ENCODE assay signal across 26 mouse cellular contexts in genomic region chr3:137851196-137851595, GRCm38 (mm10). TPM values are rescaled to one million over a fixed set of nuclear protein-coding genes. Genes with fewer than 3 reads are reported as not detected.
DNase-seq lines count a peak whose midpoint lies in the region; ATAC-seq and TF ChIP-seq lines count a peak whose summit lies in the region.
"Had no signal": no experiment of that assay in that cellular context is flagged by ENCODE, and none has a peak within 500 bp of the region (broad histone marks: within the 10 kb centered on the region; RNA-seq: fewer than 3 reads in every experiment).

No protein-coding gene starts in this region.

- no peak for TF ChIP-seq POLR2A in embryonic fibroblast, embryonic 13.5 days (IDR thresholded peaks at IDR 0.05; ENCODE audit: low read depth, low read length)

- DNase-seq in heart, adult 11 months, result peak; percentile 22
- no peak for DNase-seq in heart, postnatal 25 days (ENCODE audit: low spot score)
- no peak for DNase-seq in liver, postnatal 0 days
- DNase-seq in liver (no peak), ES-E14 (ENCODE audit: low read depth, low spot score) (no peak)
- DNase-seq in thymus, adult 18-20 months, result no peak
- DNase-seq: adrenal gland, postnatal 25 days; cerebellum, adult 11-12 months; cerebellum, adult 9-11 months; embryo, embryonic 11 days; gastrocnemius, adult 2 months; heart, postnatal 36 days; kidney, adult 11 months; kidney, postnatal 14 days; layer of hippocampus, postnatal 36 days; lung, adult 18-20 months; lung, postnatal 10 days; thymus, postnatal 25 days had no signal

- no peak overlapping the region for H3K9ac ChIP-seq in liver, postnatal 0 days (replicated peaks)
- no peak overlapping the region for H3K9ac ChIP-seq in ES-E14 (ENCODE audit: insufficient read depth, low read depth, low read length, poor library complexity, severe bottlenecking)
- H3K9ac ChIP-seq: embryonic facial prominence, embryonic 12.5 days; forebrain, embryonic 15.5 days; hindbrain, embryonic 12.5 days; neural tube, embryonic 13.5 days had no signal

- H3K4me3 ChIP-seq in liver, postnatal 0 days (ENCODE audit: low read depth, low read length), result no peak overlapping the region
- H3K4me3 ChIP-seq in ES-E14 (ENCODE audit: insufficient read depth in 1 of 2, low read depth in 1 of 2, low read length in 2 of 2, poor library complexity in 1 of 2, severe bottlenecking in 1 of 2), result no peak overlapping the region
- no peak overlapping the region for H3K4me3 ChIP-seq in embryonic fibroblast, embryonic 13.5 days (ENCODE audit: insufficient read depth, low read length)
- H3K4me3 ChIP-seq: embryonic facial prominence, embryonic 12.5 days; forebrain, embryonic 10.5 days; forebrain, embryonic 15.5 days; gastrocnemius, adult 2 months; hindbrain, embryonic 12.5 days; neural tube, embryonic 13.5 days had no signal

- intact Hi-C loops in heart, postnatal 25 days (cut with DNase I), result no loop called here

- H3K4me2 ChIP-seq in liver, postnatal 0 days (ENCODE audit: low read depth, low read length), result no peak overlapping the region
- H3K4me2 ChIP-seq: embryonic facial prominence, embryonic 12.5 days; forebrain, embryonic 15.5 days; hindbrain, embryonic 12.5 days; midbrain, embryonic 11.5 days; neural tube, embryonic 13.5 days had no signal

- H3K27me3 ChIP-seq in liver, postnatal 0 days (ENCODE audit: insufficient read depth, low read length), result no peaks in the 10 kb centered on the region
- H3K27me3 ChIP-seq: embryonic facial prominence, embryonic 12.5 days; forebrain, embryonic 15.5 days; hindbrain, embryonic 12.5 days; neural tube, embryonic 13.5 days had no signal

- WGBS in liver, postnatal 0 days (ENCODE audit: insufficient replicate concordance), result 80% methylated on average over 2 of the region's 2 CpGs

- H3K27ac ChIP-seq in liver, postnatal 0 days (ENCODE audit: low read depth), result no peak overlapping the region
- no peak overlapping the region for H3K27ac ChIP-seq in ES-E14 (ENCODE audit: insufficient read depth, low read depth, low read length, poor library complexity, severe bottlenecking)
- no peak overlapping the region for H3K27ac ChIP-seq in embryonic fibroblast, embryonic 13.5 days (ENCODE audit: insufficient read depth, low read length)
- H3K27ac ChIP-seq: embryonic facial prominence, embryonic 12.5 days; forebrain, embryonic 10.5 days; forebrain, embryonic 15.5 days; gastrocnemius, adult 2 months; hindbrain, embryonic 12.5 days; neural tube, embryonic 13.5 days had no signal

- no peaks in the 10 kb centered on the region for H3K9me3 ChIP-seq in liver, postnatal 0 days (ENCODE audit: low read length)
- no peaks in the 10 kb centered on the region for H3K9me3 ChIP-seq in ES-E14 (ENCODE audit: control insufficient read depth, insufficient read depth, low read depth, low read length)
- H3K9me3 ChIP-seq: embryonic facial prominence, embryonic 12.5 days; forebrain, embryonic 10.5 days; forebrain, embryonic 15.5 days; hindbrain, embryonic 12.5 days; neural tube, embryonic 13.5 days had no signal

- ATAC-seq in liver, postnatal 0 days, result no peak
- ATAC-seq in megakaryocyte, adult 5-6 weeks (ENCODE audit: poor library complexity, severe bottlenecking), result no peak
- ATAC-seq: forebrain, embryonic 15.5 days had no signal

- peak; percentile 22; the same call in 1 of the 2 replicates for TF ChIP-seq CTCF in liver, postnatal 0 days (IDR thresholded peaks at IDR 0.05; ENCODE audit: low read depth)
- TF ChIP-seq CTCF in embryonic fibroblast, embryonic 13.5 days (IDR thresholded peaks at IDR 0.05; ENCODE audit: borderline replicate concordance, insufficient read depth, low read length), result peak; percentile 23; the same call in 1 of the 2 replicates

- H3K36me3 ChIP-seq in liver, postnatal 0 days (replicated peaks; ENCODE audit: insufficient read depth, low read length), result no peaks in the 10 kb centered on the region
- H3K36me3 ChIP-seq in ES-E14 (ENCODE audit: control insufficient read depth, insufficient read depth, low read length, poor library complexity, severe bottlenecking), result no peaks in the 10 kb centered on the region; the same call in 1 of the 2 replicates
- H3K36me3 ChIP-seq: embryonic facial prominence, embryonic 12.5 days; forebrain, embryonic 10.5 days; forebrain, embryonic 15.5 days; hindbrain, embryonic 12.5 days; neural tube, embryonic 13.5 days had no signal

- TF ChIP-seq EP300 in liver, postnatal 0 days (IDR thresholded peaks at IDR 0.05; ENCODE audit: low read depth), result no peak

- in situ Hi-C loops in ES-E14 (cut with MboI; ENCODE audit: low sequenced_read_pairs in 2 of 2, unreplicated experiment in 2 of 2), result no loop called here

- H3K4me1 ChIP-seq in liver, postnatal 0 days (ENCODE audit: insufficient read depth), result no peaks in the 10 kb centered on the region
- H3K4me1 ChIP-seq in ES-E14 (ENCODE audit: control insufficient read depth in 2 of 2, insufficient read depth in 2 of 2, low read length in 2 of 2, poor library complexity in 1 of 2), result peaks cover 6 to 7% of the 10 kb centered on the region in 2 experiments; a peak in 3 of 4 replicates
- H3K4me1 ChIP-seq in embryonic fibroblast, embryonic 13.5 days (ENCODE audit: control insufficient read depth, insufficient read depth, low read length), result no peaks in the 10 kb centered on the region
- H3K4me1 ChIP-seq: embryonic facial prominence, embryonic 12.5 days; forebrain, embryonic 10.5 days; forebrain, embryonic 15.5 days; hindbrain, embryonic 12.5 days; neural tube, embryonic 13.5 days had no signal

TF ChIP-seq in ES-E14, 5 proteins besides CTCF, POLR2A, EP300 and RAD21:
- TF ChIP-seq ZNF384 (IDR thresholded peaks at IDR 0.05; ENCODE audit: low read depth, low read length) (no peak), HCFC1 (IDR thresholded peaks at IDR 0.05; ENCODE audit: borderline replicate concordance, insufficient read depth, low read length) (no peak), CHD2 (IDR thresholded peaks at IDR 0.05; ENCODE audit: low read depth, low read length) (no peak), ZC3H11A (IDR thresholded peaks at IDR 0.05; ENCODE audit: borderline replicate concordance, low read depth, low read length) (peak; percentile 70; the same call in 1 of the 2 replicates), MAFK (IDR thresholded peaks at IDR 0.05; ENCODE audit: insufficient read depth, low read depth, low read length) (no peak)

RNA-seq across cellular contexts. Expression of gene H2afz, which starts 13.1 kb away (rescaled TPM):
- total RNA-seq in heart, postnatal 25 days (2021), result 10 to 100 TPM; 58.3 to 61.6 TPM
- 651 and 676 TPM in 2 replicates for polyA plus RNA-seq in liver, postnatal 0 days (2015; fragmentation: Nextera tagmentation; extraction: Ambion mirVana)
- total RNA-seq in ES-E14 (2012; rRNA removed), result 1,847 and 2,038 TPM in 2 replicates
- 224 and 311 TPM in 2 replicates for polyA plus RNA-seq in embryonic fibroblast, embryonic 13.5 days (2011; ENCODE audit: insufficient read length, low read depth, missing spikeins)
- total RNA-seq in megakaryocyte, adult 5-6 weeks (2015), result 1,652 and 1,948 TPM in 2 replicates
- total RNA-seq in megakaryocyte, adult 5-6 weeks (2017), result 1,300 and 1,333 TPM in 2 replicates

RNA-seq across cellular contexts. Expression of gene Dnajb14, which starts 16.3 kb away (rescaled TPM):
- total RNA-seq in heart, postnatal 25 days (2021), result 10 to 100 TPM; 10.7 to 10.8 TPM
- polyA plus RNA-seq in liver, postnatal 0 days (2015; fragmentation: Nextera tagmentation; extraction: Ambion mirVana), result 6.4 and 6.9 TPM in 2 replicates
- 4.8 and 5.1 TPM in 2 replicates for total RNA-seq in ES-E14 (2012; rRNA removed)
- polyA plus RNA-seq in embryonic fibroblast, embryonic 13.5 days (2011; ENCODE audit: insufficient read length, low read depth, missing spikeins), result 16.2 and 16.4 TPM in 2 replicates
- total RNA-seq in megakaryocyte, adult 5-6 weeks (2015), result 32.0 and 33.3 TPM in 2 replicates
- total RNA-seq in megakaryocyte, adult 5-6 weeks (2017), result 26.9 and 32.6 TPM in 2 replicates

Comparison
In these comparisons a context has a peak if more than half of its experiments do, and no peak if none do; other contexts are left out.
1. RNA of gene H2afz, which starts 13.1 kb away (total RNA-seq): 1,300 to 1,948 TPM in megakaryocyte, adult 5-6 weeks and 1,847 to 2,038 TPM in ES-E14; 58.3 to 61.6 TPM in heart, postnatal 25 days; every median in the first group is over 10 times any median in the second.